Mouse (Mus musculus): Measurements from ENCODE around the gene Fut9. TPM values are rescaled to one million over a fixed set of nuclear protein-coding genes. Genes with fewer than 3 reads are reported as not detected.
A peak's percentile ranks its signal among the peaks of the same experiment; 100 is the strongest.

The Fut9 gene
- polyA plus RNA-seq (2012; ENCODE audit: insufficient read depth, insufficient read length, low replicate concordance, missing spikeins): not detected in 2 replicates

GRCm38 (mm10) chr4:25799476-25800283 is at the start of gene Fut9:
TSS of gene Fut9 (minus strand) at chr4:25800244.
- Histone ChIP-seq H3K4me3 (ENCODE audit: insufficient read depth, low read depth, low read length) (peak within 1 kb of the TSS; percentile 62), H3K4me1 (ENCODE audit: control insufficient read depth, insufficient read depth, low read length) (peaks cover 5% of the 10 kb centered on the region; the same call in 1 of the 2 replicates), H3K27ac (ENCODE audit: insufficient read depth, low read depth, low read length) (peak within 1 kb of the TSS; percentile 82)
- under 1% methylated on average over 52 of the region's 52 CpGs for WGBS
- peak; percentile 39 for TF ChIP-seq POLR2A (IDR thresholded peaks at IDR 0.05; ENCODE audit: insufficient read depth, low read depth, low read length)
- TF ChIP-seq CTCF (IDR thresholded peaks at IDR 0.05; ENCODE audit: insufficient read depth, low read depth, low read length): no peak

GRCm38 (mm10) chr4:25815783-25816182 is 15.7 kb upstream of the Fut9 start:
- no peaks in the 10 kb centered on the region for H3K4me1 ChIP-seq (ENCODE audit: control insufficient read depth, insufficient read depth, low read length)
- TF ChIP-seq CTCF (IDR thresholded peaks at IDR 0.05; ENCODE audit: insufficient read depth, low read depth, low read length) (no peak), POLR2A (IDR thresholded peaks at IDR 0.05; ENCODE audit: insufficient read depth, low read depth, low read length) (no peak)
- WGBS: 91% methylated on average over 7 of the region's 7 CpGs
- no peak overlapping the region for H3K27ac ChIP-seq (ENCODE audit: insufficient read depth, low read depth, low read length)
- no peak overlapping the region for H3K4me3 ChIP-seq (ENCODE audit: insufficient read depth, low read depth, low read length)

GRCm38 (mm10) chr4:25813340-25813739 is 13.3 kb upstream of the Fut9 start:
- no peaks in the 10 kb centered on the region for H3K4me1 ChIP-seq (ENCODE audit: control insufficient read depth, insufficient read depth, low read length)
- TF ChIP-seq CTCF (IDR thresholded peaks at IDR 0.05; ENCODE audit: insufficient read depth, low read depth, low read length) (no peak), POLR2A (IDR thresholded peaks at IDR 0.05; ENCODE audit: insufficient read depth, low read depth, low read length) (no peak)
- no peak overlapping the region for H3K27ac ChIP-seq (ENCODE audit: insufficient read depth, low read depth, low read length)
- no peak overlapping the region for H3K4me3 ChIP-seq (ENCODE audit: insufficient read depth, low read depth, low read length)
- WGBS: 95% methylated on average over 1 of the region's 1 CpGs

GRCm38 (mm10) chr4:25810058-25810457 is 10.0 kb upstream of the Fut9 start:
- TF ChIP-seq CTCF (IDR thresholded peaks at IDR 0.05; ENCODE audit: insufficient read depth, low read depth, low read length): no peak
- no peak for TF ChIP-seq POLR2A (IDR thresholded peaks at IDR 0.05; ENCODE audit: insufficient read depth, low read depth, low read length)
- Histone ChIP-seq H3K4me1 (ENCODE audit: control insufficient read depth, insufficient read depth, low read length) (no peaks in the 10 kb centered on the region), H3K27ac (ENCODE audit: insufficient read depth, low read depth, low read length) (no peak overlapping the region), H3K4me3 (ENCODE audit: insufficient read depth, low read depth, low read length) (no peak overlapping the region)
- WGBS: 87% methylated on average over 1 of the region's 1 CpGs

GRCm38 (mm10) chr4:25801751-25802150 is 1.7 kb upstream of the Fut9 start:
- Histone ChIP-seq H3K4me1 (ENCODE audit: control insufficient read depth, insufficient read depth, low read length) (peaks cover 5% of the 10 kb centered on the region; the same call in 1 of the 2 replicates), H3K4me3 (ENCODE audit: insufficient read depth, low read depth, low read length) (no peak overlapping the region), H3K27ac (ENCODE audit: insufficient read depth, low read depth, low read length) (no peak overlapping the region)
- TF ChIP-seq POLR2A (IDR thresholded peaks at IDR 0.05; ENCODE audit: insufficient read depth, low read depth, low read length) (no peak), CTCF (IDR thresholded peaks at IDR 0.05; ENCODE audit: insufficient read depth, low read depth, low read length) (no peak)
- WGBS: 96% methylated on average over 2 of the region's 2 CpGs

GRCm38 (mm10) chr4:25800284-25800616 is 206 bp upstream of the Fut9 start:
- WGBS: under 1% methylated on average over 5 of the region's 5 CpGs

GRCm38 (mm10) chr4:25799051-25799475 is 981 bp downstream of the Fut9 start:
- Histone ChIP-seq H3K27ac (ENCODE audit: insufficient read depth, low read depth, low read length) (peak overlapping the region; percentile 82), H3K4me3 (ENCODE audit: insufficient read depth, low read depth, low read length) (peak overlapping the region; percentile 62), H3K4me1 (ENCODE audit: control insufficient read depth, insufficient read depth, low read length) (peaks cover 5% of the 10 kb centered on the region; the same call in 1 of the 2 replicates)
- WGBS: 0% methylated on average over 7 of the region's 7 CpGs
- TF ChIP-seq CTCF (IDR thresholded peaks at IDR 0.05; ENCODE audit: insufficient read depth, low read depth, low read length) (no peak), POLR2A (IDR thresholded peaks at IDR 0.05; ENCODE audit: insufficient read depth, low read depth, low read length) (no peak)

More at GRCm38 (mm10) chr4:25800284-25800616, 206 bp upstream of the Fut9 start:
- Histone ChIP-seq H3K27ac (ENCODE audit: insufficient read depth, low read depth, low read length) (peak overlapping the region; percentile 82), H3K4me3 (ENCODE audit: insufficient read depth, low read depth, low read length) (peak overlapping the region; percentile 62), H3K4me1 (ENCODE audit: control insufficient read depth, insufficient read depth, low read length) (peaks cover 5% of the 10 kb centered on the region; the same call in 1 of the 2 replicates)
- TF ChIP-seq CTCF (IDR thresholded peaks at IDR 0.05; ENCODE audit: insufficient read depth, low read depth, low read length) (no peak), POLR2A (IDR thresholded peaks at IDR 0.05; ENCODE audit: insufficient read depth, low read depth, low read length) (no peak)

GRCm38 (mm10) chr4:25798412-25798811 is 1.6 kb downstream of the Fut9 start:
- H3K4me1 ChIP-seq (ENCODE audit: control insufficient read depth, insufficient read depth, low read length): peaks cover 5% of the 10 kb centered on the region; the same call in 1 of the 2 replicates
- TF ChIP-seq CTCF (IDR thresholded peaks at IDR 0.05; ENCODE audit: insufficient read depth, low read depth, low read length) (no peak), POLR2A (IDR thresholded peaks at IDR 0.05; ENCODE audit: insufficient read depth, low read depth, low read length) (no peak)
- WGBS: 8% methylated on average over 10 of the region's 10 CpGs
- H3K27ac ChIP-seq (ENCODE audit: insufficient read depth, low read depth, low read length): no peak overlapping the region
- H3K4me3 ChIP-seq (ENCODE audit: insufficient read depth, low read depth, low read length): no peak overlapping the region

- no peak overlapping the region for H3K4me3 ChIP-seq (ENCODE audit: insufficient read depth, low read depth, low read length)
- peaks cover 3% of the 10 kb centered on the region; the same call in 1 of the 2 replicates for H3K4me1 ChIP-seq (ENCODE audit: control insufficient read depth, insufficient read depth, low read length)
- WGBS: 56% methylated on average over 3 of the region's 3 CpGs
- TF ChIP-seq CTCF (IDR thresholded peaks at IDR 0.05; ENCODE audit: insufficient read depth, low read depth, low read length): no peak
- no peak for TF ChIP-seq POLR2A (IDR thresholded peaks at IDR 0.05; ENCODE audit: insufficient read depth, low read depth, low read length)
- H3K27ac ChIP-seq (ENCODE audit: insufficient read depth, low read depth, low read length): no peak overlapping the region
Observed at GRCm38 (mm10) chr4:25796149-25796548, 3.9 kb downstream of the Fut9 start.
